In the genomic region with DNA sequence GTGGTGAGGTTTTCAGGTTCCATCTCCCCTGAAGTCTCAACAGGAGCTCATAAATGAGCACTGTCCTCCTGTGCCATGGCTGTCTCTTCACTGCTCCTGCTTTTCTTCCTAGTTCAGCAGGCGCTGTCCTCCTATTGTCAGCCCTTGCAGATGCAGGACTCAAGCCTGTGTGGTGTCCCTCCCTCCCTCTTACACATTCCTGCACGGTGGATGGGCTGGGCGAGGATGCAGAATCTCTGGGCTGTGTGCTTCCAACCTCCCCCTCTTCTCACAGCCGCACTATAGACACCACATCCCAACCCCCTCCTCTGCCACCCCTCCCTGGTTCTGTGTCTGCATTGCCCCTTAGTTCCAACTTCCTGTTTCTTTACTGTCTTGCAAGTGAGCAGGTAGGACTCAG, we compare ENCODE assay signal across 17 mouse cellular contexts.
DNase-seq lines count a peak whose midpoint lies in the region; ATAC-seq lines count a peak whose summit lies in the region.
"Had no signal": no experiment of that assay in that cellular context is flagged by ENCODE, and none has a peak within 500 bp of the region (broad histone marks: within the 10 kb centered on the region; RNA-seq: fewer than 3 reads in every experiment).

No protein-coding gene starts in this region.

- no peak for DNase-seq in intestine, embryonic 14.5 days (ENCODE audit: low spot score)
- DNase-seq in hindbrain, embryonic 11.5 days (ENCODE audit: low spot score) = no peak
- no peak for DNase-seq in gastrocnemius, postnatal 25 days
- no peak for DNase-seq in adrenal gland, postnatal 36 days
- DNase-seq: cerebellum, adult 11-12 months; embryo, embryonic 11 days; gastrocnemius, postnatal 10 days; heart, postnatal 36 days; kidney, postnatal 25 days; thymus, postnatal 14 days had no signal

- H3K27me3 ChIP-seq in intestine, embryonic 14.5 days (replicated peaks; ENCODE audit: control insufficient read depth, insufficient read depth, low read length) = no peaks in the 10 kb centered on the region
- H3K27me3 ChIP-seq in intestine, embryonic 16.5 days (replicated peaks; ENCODE audit: control insufficient read depth, insufficient read depth, low read length) = no peaks in the 10 kb centered on the region
- H3K27me3 ChIP-seq in midbrain, embryonic 13.5 days = no peaks in the 10 kb centered on the region
- no peaks in the 10 kb centered on the region for H3K27me3 ChIP-seq in midbrain, embryonic 15.5 days (replicated peaks)
- H3K27me3 ChIP-seq in hindbrain, embryonic 11.5 days (ENCODE audit: control insufficient read depth, insufficient read depth, low read length) = no peaks in the 10 kb centered on the region
- no peaks in the 10 kb centered on the region for H3K27me3 ChIP-seq in limb, embryonic 13.5 days
- H3K27me3 ChIP-seq: liver, embryonic 15.5 days; stomach, embryonic 15.5 days had no signal

- H3K9ac ChIP-seq in intestine, embryonic 14.5 days (ENCODE audit: low read length) = no peak overlapping the region
- H3K9ac ChIP-seq in intestine, embryonic 16.5 days (ENCODE audit: low read depth, low read length) = no peak overlapping the region
- no peak overlapping the region for H3K9ac ChIP-seq in midbrain, embryonic 13.5 days (replicated peaks)
- H3K9ac ChIP-seq in midbrain, embryonic 15.5 days = no peak overlapping the region
- H3K9ac ChIP-seq in hindbrain, embryonic 11.5 days (ENCODE audit: low read depth, low read length) = no peak overlapping the region
- H3K9ac ChIP-seq in limb, embryonic 13.5 days = no peak overlapping the region
- H3K9ac ChIP-seq: liver, embryonic 15.5 days; stomach, embryonic 15.5 days had no signal

- H3K36me3 ChIP-seq in intestine, embryonic 14.5 days (ENCODE audit: control insufficient read depth, insufficient read depth, low read length) = no peaks in the 10 kb centered on the region
- no peaks in the 10 kb centered on the region for H3K36me3 ChIP-seq in intestine, embryonic 16.5 days (ENCODE audit: control insufficient read depth, insufficient read depth, low read length)
- no peaks in the 10 kb centered on the region for H3K36me3 ChIP-seq in midbrain, embryonic 13.5 days
- no peaks in the 10 kb centered on the region for H3K36me3 ChIP-seq in midbrain, embryonic 15.5 days (replicated peaks)
- no peaks in the 10 kb centered on the region for H3K36me3 ChIP-seq in hindbrain, embryonic 11.5 days (ENCODE audit: control insufficient read depth, insufficient read depth, low read length)
- H3K36me3 ChIP-seq in limb, embryonic 13.5 days = no peaks in the 10 kb centered on the region
- H3K36me3 ChIP-seq: liver, embryonic 15.5 days; stomach, embryonic 15.5 days had no signal

- no peak overlapping the region for H3K4me2 ChIP-seq in intestine, embryonic 14.5 days (ENCODE audit: low read length)
- no peak overlapping the region for H3K4me2 ChIP-seq in intestine, embryonic 16.5 days (ENCODE audit: low read depth, low read length)
- no peak overlapping the region for H3K4me2 ChIP-seq in midbrain, embryonic 13.5 days (replicated peaks)
- H3K4me2 ChIP-seq in midbrain, embryonic 15.5 days = no peak overlapping the region
- H3K4me2 ChIP-seq in hindbrain, embryonic 11.5 days (replicated peaks; ENCODE audit: low read depth, low read length) = no peak overlapping the region
- no peak overlapping the region for H3K4me2 ChIP-seq in limb, embryonic 13.5 days (replicated peaks)
- H3K4me2 ChIP-seq: liver, embryonic 15.5 days; stomach, embryonic 15.5 days had no signal

- no peak overlapping the region for H3K27ac ChIP-seq in intestine, embryonic 14.5 days (ENCODE audit: low read depth)
- H3K27ac ChIP-seq in intestine, embryonic 16.5 days (ENCODE audit: low read length) = no peak overlapping the region
- H3K27ac ChIP-seq in midbrain, embryonic 13.5 days = no peak overlapping the region
- no peak overlapping the region for H3K27ac ChIP-seq in midbrain, embryonic 15.5 days
- H3K27ac ChIP-seq in hindbrain, embryonic 11.5 days (ENCODE audit: low read depth, low read length) = 0 out of 2 replicates have a peak overlapping the region, but pooled peaks have one; percentile 17
- no peak overlapping the region for H3K27ac ChIP-seq in limb, embryonic 13.5 days
- H3K27ac ChIP-seq: liver, embryonic 15.5 days; macrophage; stomach, embryonic 15.5 days had no signal

- H3K4me1 ChIP-seq in intestine, embryonic 14.5 days (replicated peaks; ENCODE audit: control insufficient read depth, insufficient read depth, low read length) = no peaks in the 10 kb centered on the region; the same call in 1 of the 2 replicates
- no peaks in the 10 kb centered on the region for H3K4me1 ChIP-seq in intestine, embryonic 16.5 days (ENCODE audit: control insufficient read depth, insufficient read depth, low read length)
- peaks cover 8% of the 10 kb centered on the region; the same call in 1 of the 2 replicates for H3K4me1 ChIP-seq in midbrain, embryonic 13.5 days (replicated peaks)
- peaks cover 4% of the 10 kb centered on the region; the same call in 1 of the 2 replicates for H3K4me1 ChIP-seq in midbrain, embryonic 15.5 days
- no peaks in the 10 kb centered on the region for H3K4me1 ChIP-seq in hindbrain, embryonic 11.5 days (replicated peaks; ENCODE audit: control insufficient read depth, insufficient read depth, low read length)
- peaks cover 18% of the 10 kb centered on the region for H3K4me1 ChIP-seq in limb, embryonic 13.5 days
- H3K4me1 ChIP-seq: liver, embryonic 15.5 days; stomach, embryonic 15.5 days had no signal

- peak; percentile 23; the same call in 1 of the 2 replicates for ATAC-seq in intestine, embryonic 14.5 days (replicated peaks; ENCODE audit: low FRiP score, low TSS enrichment, low read depth)
- no peak; the same call in 1 of the 2 replicates for ATAC-seq in intestine, embryonic 16.5 days
- ATAC-seq in midbrain, embryonic 13.5 days = peak; percentile 56
- no peak for ATAC-seq in midbrain, embryonic 15.5 days (replicated peaks)
- ATAC-seq in hindbrain, embryonic 11.5 days (ENCODE audit: low FRiP score) = no peak
- peak; percentile 32; the same call in 1 of the 2 replicates for ATAC-seq in limb, embryonic 13.5 days (ENCODE audit: low FRiP score, low read depth)

- whole genome bisulfite sequencing in intestine, embryonic 14.5 days = 17% methylated on average over 4 of the region's 4 CpGs
- 26% methylated on average over 4 of the region's 4 CpGs for WGBS in intestine, embryonic 16.5 days
- WGBS in midbrain, embryonic 13.5 days = 28% methylated on average over 4 of the region's 4 CpGs
- WGBS in midbrain, embryonic 15.5 days = 28% methylated on average over 4 of the region's 4 CpGs
- WGBS in hindbrain, embryonic 11.5 days = 28% methylated on average over 4 of the region's 4 CpGs
- WGBS in limb, embryonic 13.5 days = 14% methylated on average over 4 of the region's 4 CpGs

- H3K4me3 ChIP-seq in intestine, embryonic 14.5 days (ENCODE audit: low read depth, low read length) = no peak overlapping the region
- H3K4me3 ChIP-seq in intestine, embryonic 16.5 days (ENCODE audit: low read length) = no peak overlapping the region
- H3K4me3 ChIP-seq in midbrain, embryonic 13.5 days (replicated peaks) = no peak overlapping the region
- no peak overlapping the region for H3K4me3 ChIP-seq in midbrain, embryonic 15.5 days
- no peak overlapping the region for H3K4me3 ChIP-seq in hindbrain, embryonic 11.5 days (ENCODE audit: low read depth, low read length)
- H3K4me3 ChIP-seq in limb, embryonic 13.5 days = no peak overlapping the region
- H3K4me3 ChIP-seq: liver, embryonic 15.5 days; stomach, embryonic 15.5 days had no signal

- H3K9me3 ChIP-seq in intestine, embryonic 14.5 days (ENCODE audit: control insufficient read depth, low read length) = no peaks in the 10 kb centered on the region
- H3K9me3 ChIP-seq in intestine, embryonic 16.5 days (ENCODE audit: control insufficient read depth, low read length) = no peaks in the 10 kb centered on the region
- no peaks in the 10 kb centered on the region for H3K9me3 ChIP-seq in midbrain, embryonic 13.5 days
- no peaks in the 10 kb centered on the region for H3K9me3 ChIP-seq in midbrain, embryonic 15.5 days
- H3K9me3 ChIP-seq in hindbrain, embryonic 11.5 days (ENCODE audit: control insufficient read depth, low read length) = no peaks in the 10 kb centered on the region
- H3K9me3 ChIP-seq in limb, embryonic 13.5 days = no peaks in the 10 kb centered on the region
- H3K9me3 ChIP-seq: liver, embryonic 15.5 days; stomach, embryonic 15.5 days had no signal

Comparison
In these comparisons a context has a peak if more than half of its experiments do, and no peak if none do; other contexts are left out.
1. ATAC-seq: peak in intestine, embryonic 14.5 days (single experiment), midbrain, embryonic 13.5 days (single experiment) and limb, embryonic 13.5 days (single experiment); none in intestine, embryonic 16.5 days (single experiment), midbrain, embryonic 15.5 days (single experiment) and hindbrain, embryonic 11.5 days (single experiment).